Mouse (Mus musculus) forebrain, postnatal 0 days (tissue): Measurements from ENCODE around the gene Gm6408. TPM values are rescaled to one million over a fixed set of nuclear protein-coding genes. Genes with fewer than 3 reads are reported as not detected.

Source experiments
- ATAC-seq: fragments of 200-750 bp; cut with Nextera tagmentation; 2 replicates; pipeline ENCODE4 v1.8.0; 2017; ENCODE audit warnings: mild to moderate bottlenecking, moderate library complexity
- DNase-seq: peaks from one replicate; pipeline ENCODE4 v3.0.0-alpha.2; 2015
- H3K27ac ChIP-seq: fragments of 300-500 bp; sonication (generic); 2 replicates; pipeline ENCODE4 v1.5.1; 2014; ENCODE audit warnings: low read depth, mild to moderate bottlenecking, antibody characterized with exemption, low read length, moderate library complexity, mixed read lengths
- H3K27me3 ChIP-seq: fragments of 300-500 bp; sonication (generic); 2 replicates; pipeline ENCODE4 v1.6.1; 2014; ENCODE audit warnings: mild to moderate bottlenecking, low read length, mixed read lengths; ENCODE audit not compliant: insufficient read depth
- H3K36me3 ChIP-seq: fragments of 300-500 bp; sonication (generic); 2 replicates; pipeline ENCODE4 v1.6.1; 2014; ENCODE audit warnings: mild to moderate bottlenecking, moderate library complexity; ENCODE audit not compliant: insufficient read depth
- H3K4me1 ChIP-seq: fragments of 300-500 bp; sonication (generic); 2 replicates; pipeline ENCODE4 v1.6.1; 2014; ENCODE audit warnings: antibody characterized with exemption; ENCODE audit not compliant: insufficient read depth
- H3K4me2 ChIP-seq: fragments of 300-500 bp; sonication (generic); 2 replicates; pipeline ENCODE4 v1.6.1; 2014; ENCODE audit warnings: low read depth, mild to moderate bottlenecking, moderate library complexity
- H3K4me3 ChIP-seq: fragments of 300-500 bp; sonication (generic); 2 replicates; pipeline ENCODE4 v1.5.1; 2014; ENCODE audit warnings: low read depth, low read length, mixed read lengths
- H3K9ac ChIP-seq: fragments of 300-500 bp; sonication (generic); 2 replicates; pipeline ENCODE4 v1.6.1; 2014; ENCODE audit warnings: mild to moderate bottlenecking
- H3K9me3 ChIP-seq: fragments of 300-500 bp; sonication (generic); 2 replicates; pipeline ENCODE4 v1.6.1; 2016; ENCODE audit warnings: low read length
- CTCF ChIP-seq: sonication (generic); IDR thresholded peaks from 2 replicates; pipeline ENCODE4 v1.5.1; 2016; ENCODE audit warnings: antibody characterized with exemption, control low read depth, low read depth
- WGBS: fragments of 180-500 bp; shearing (Covaris S2); extraction: QIAGEN DNeasy Blood & Tissue Kit; methylation state at CpG from one replicate; pipeline ENCODE4 v1.1.7; 2014; 5-methylcytosine and 5-hydroxymethylcytosine counted together
- polyA plus RNA-seq: library from polyadenylated mRNA; unstranded; fragments of >200 nt; fragmentation: Nextera tagmentation; extraction: Ambion mirVana; gene quantifications from 2 replicates; pipeline ENCODE4 v1.2.1, GENCODE M21; 2015
- total RNA-seq: library from RNA; depleted of rRNA; stranded (reverse); fragments of >200 nt; gene quantifications from 2 replicates; pipeline ENCODE4 v1.2.3, GENCODE M21; 2014

Gene Gm6408
- total and polyA plus RNA-seq, 2 experiments from 2014 or later: not detected

GRCm38 (mm10) chr5:146446633-146447032 is 35.1 kb upstream of the Gm6408 start:
- WGBS: 86% methylated on average over 2 of the region's 2 CpGs

GRCm38 (mm10) chr5:146451592-146452254 is 30.0 kb upstream of the Gm6408 start:
- H3K36me3 ChIP-seq: peaks cover 13% of the 10 kb centered on the region
- H3K4me1 ChIP-seq: no peaks in the 10 kb centered on the region
- no peaks in the 10 kb centered on the region for H3K27me3 ChIP-seq
- DNase-seq: no peak
- H3K4me2 ChIP-seq: no peak overlapping the region
- no peak for ATAC-seq
- no peak overlapping the region for H3K4me3 ChIP-seq
- H3K9me3 ChIP-seq: no peaks in the 10 kb centered on the region
- no peak overlapping the region for H3K27ac ChIP-seq
- 68% methylated on average over 11 of the region's 11 CpGs for WGBS
- no peak overlapping the region for H3K9ac ChIP-seq
- no peak for TF ChIP-seq CTCF

More at GRCm38 (mm10) chr5:146446633-146447032, 35.1 kb upstream of the Gm6408 start:
- Histone ChIP-seq H3K9me3 (no peaks in the 10 kb centered on the region), H3K27me3 (no peaks in the 10 kb centered on the region), H3K9ac (no peak overlapping the region), H3K4me3 (no peak overlapping the region), H3K27ac (no peak overlapping the region), H3K36me3 (peaks cover under 1% of the 10 kb centered on the region; the same call in 1 of the 2 replicates), H3K4me2 (no peak overlapping the region), H3K4me1 (no peaks in the 10 kb centered on the region)
- ATAC-seq (no peak), DNase-seq (no peak)
- no peak for TF ChIP-seq CTCF

- no peaks in the 10 kb centered on the region for H3K9me3 ChIP-seq
- H3K4me1 ChIP-seq: no peaks in the 10 kb centered on the region
- 90% methylated on average over 6 of the region's 6 CpGs for WGBS
- H3K9ac ChIP-seq: no peak overlapping the region
- no peak overlapping the region for H3K4me3 ChIP-seq
- no peak overlapping the region for H3K4me2 ChIP-seq
- DNase-seq (no peak), ATAC-seq (no peak)
- H3K36me3 ChIP-seq: peaks cover 13% of the 10 kb centered on the region
- H3K27me3 ChIP-seq: no peaks in the 10 kb centered on the region
- H3K27ac ChIP-seq: no peak overlapping the region
- TF ChIP-seq CTCF: no peak
Observed at GRCm38 (mm10) chr5:146453556-146453955, 28.2 kb upstream of the Gm6408 start.

GRCm38 (mm10) chr5:146461612-146462011 is 20.2 kb upstream of the Gm6408 start:
- H3K27me3 ChIP-seq: no peaks in the 10 kb centered on the region
- H3K9me3 ChIP-seq: no peaks in the 10 kb centered on the region
- no peak overlapping the region for H3K4me3 ChIP-seq
- no peak for TF ChIP-seq CTCF
- H3K9ac ChIP-seq: no peak overlapping the region
- peaks cover 14% of the 10 kb centered on the region; the same call in 1 of the 2 replicates for H3K36me3 ChIP-seq
- no peak overlapping the region for H3K27ac ChIP-seq
- WGBS: 87% methylated on average over 8 of the region's 8 CpGs
- no peaks in the 10 kb centered on the region for H3K4me1 ChIP-seq
- DNase-seq: no peak
- ATAC-seq: no peak
- no peak overlapping the region for H3K4me2 ChIP-seq

- Histone ChIP-seq H3K4me3 (no peak overlapping the region), H3K9me3 (no peaks in the 10 kb centered on the region), H3K27me3 (no peaks in the 10 kb centered on the region), H3K27ac (no peak overlapping the region), H3K4me1 (no peaks in the 10 kb centered on the region), H3K4me2 (no peak overlapping the region), H3K9ac (no peak overlapping the region), H3K36me3 (no peaks in the 10 kb centered on the region; the same call in 1 of the 2 replicates)
- ATAC-seq (no peak), DNase-seq (no peak)
- no peak for TF ChIP-seq CTCF
- 95% methylated on average over 19 of the region's 19 CpGs for WGBS
Observed at GRCm38 (mm10) chr5:146466663-146467062, 15.1 kb upstream of the Gm6408 start.

- Histone ChIP-seq H3K9ac (no peak overlapping the region), H3K4me1 (no peaks in the 10 kb centered on the region), H3K9me3 (no peaks in the 10 kb centered on the region), H3K27me3 (no peaks in the 10 kb centered on the region), H3K27ac (no peak overlapping the region), H3K4me3 (no peak overlapping the region), H3K4me2 (no peak overlapping the region), H3K36me3 (no peaks in the 10 kb centered on the region; the same call in 1 of the 2 replicates)
- no peak for TF ChIP-seq CTCF
- ATAC-seq: peak; percentile 14; the same call in 1 of the 2 replicates
- 74% methylated on average over 9 of the region's 9 CpGs for WGBS
- no peak for DNase-seq
Observed at GRCm38 (mm10) chr5:146468311-146468710, 13.5 kb upstream of the Gm6408 start.

- H3K27me3 ChIP-seq: no peaks in the 10 kb centered on the region
- no peaks in the 10 kb centered on the region for H3K36me3 ChIP-seq
- 93% methylated on average over 9 of the region's 9 CpGs for WGBS
- no peak overlapping the region for H3K4me3 ChIP-seq
- H3K9me3 ChIP-seq: no peaks in the 10 kb centered on the region
- no peak; the same call in 1 of the 2 replicates for ATAC-seq
- no peak overlapping the region for H3K4me2 ChIP-seq
- TF ChIP-seq CTCF: no peak
- no peaks in the 10 kb centered on the region for H3K4me1 ChIP-seq
- H3K9ac ChIP-seq: no peak overlapping the region
- H3K27ac ChIP-seq: no peak overlapping the region
- no peak for DNase-seq
Observed at GRCm38 (mm10) chr5:146470821-146471220, 10.9 kb upstream of the Gm6408 start.
